In genomic region chr7:43553153-43553552, GRCm38 (mm10) we compare ENCODE assay signal across 19 mouse cellular contexts. TPM values are rescaled to one million over a fixed set of nuclear protein-coding genes. Genes with fewer than 3 reads are reported as not detected.
DNase-seq lines count a peak whose midpoint lies in the region; ATAC-seq and TF ChIP-seq lines count a peak whose summit lies in the region.
"Had no signal": no experiment of that assay in that cellular context is flagged by ENCODE, and none has a peak within 500 bp of the region (broad histone marks: within the 10 kb centered on the region; RNA-seq: fewer than 3 reads in every experiment).

No protein-coding gene starts in this region.

- peak; percentile 31 for DNase-seq in gastrocnemius, adult 2 months
- no peak for DNase-seq in gastrocnemius, postnatal 14 days
- peak; percentile 12 to 25 for DNase-seq in spleen, adult 18-20 months
- DNase-seq in spleen, adult 12 weeks (ENCODE audit: low spot score): no peak
- peak; percentile 16 for DNase-seq in heart, postnatal 4 days
- no peak for DNase-seq in hindbrain, embryonic 11.5 days (ENCODE audit: low spot score)
- DNase-seq in retina, embryonic 14.5 days (ENCODE audit: low spot score): no peak
- DNase-seq: cerebellum, adult 18-20 months; lung, postnatal 14 days; thymus, postnatal 25 days had no signal

- no peak for TF ChIP-seq CTCF in gastrocnemius, adult 2 months (IDR thresholded peaks at IDR 0.05)
- TF ChIP-seq CTCF in small intestine, adult 2 months (IDR thresholded peaks at IDR 0.05; ENCODE audit: extremely low read depth, insufficient read length, insufficient replicate concordance, low read depth, low read length): no peak

- H3K4me3 ChIP-seq in gastrocnemius, adult 2 months: no peak overlapping the region
- no peak overlapping the region for H3K4me3 ChIP-seq in small intestine, adult 2 months (ENCODE audit: low read depth, low read length)
- H3K4me3 ChIP-seq in hindbrain, embryonic 11.5 days (ENCODE audit: low read depth, low read length): no peak overlapping the region
- H3K4me3 ChIP-seq: heart, adult 2 months; limb, embryonic 15.5 days had no signal

- H3K36me3 ChIP-seq in small intestine, adult 2 months (ENCODE audit: control insufficient read depth, insufficient read depth, low read length): no peaks in the 10 kb centered on the region
- H3K36me3 ChIP-seq in hindbrain, embryonic 11.5 days (ENCODE audit: control insufficient read depth, insufficient read depth, low read length): no peaks in the 10 kb centered on the region
- H3K36me3 ChIP-seq: limb, embryonic 15.5 days had no signal

- 0 out of 2 replicates have a peak overlapping the region, but pooled peaks have one; percentile 24 for H3K27ac ChIP-seq in gastrocnemius, adult 2 months
- H3K27ac ChIP-seq in small intestine, adult 2 months (ENCODE audit: insufficient read depth, low read depth, low read length): peak overlapping the region; percentile 59; the same call in 1 of the 2 replicates
- H3K27ac ChIP-seq in hindbrain, embryonic 11.5 days (ENCODE audit: low read depth, low read length): no peak overlapping the region
- H3K27ac ChIP-seq: heart, adult 2 months; limb, embryonic 15.5 days had no signal

- no peak for TF ChIP-seq POLR2A in small intestine, adult 2 months (IDR thresholded peaks at IDR 0.05; ENCODE audit: low read depth, low read length)

- no peaks in the 10 kb centered on the region for H3K4me1 ChIP-seq in small intestine, adult 2 months (ENCODE audit: control insufficient read depth, insufficient read depth, insufficient read length, low read length)
- H3K4me1 ChIP-seq in hindbrain, embryonic 11.5 days (replicated peaks; ENCODE audit: control insufficient read depth, insufficient read depth, low read length): no peaks in the 10 kb centered on the region

- H3K9me3 ChIP-seq in hindbrain, embryonic 11.5 days (ENCODE audit: control insufficient read depth, low read length): no peaks in the 10 kb centered on the region
- H3K9me3 ChIP-seq: limb, embryonic 15.5 days had no signal

- no peaks in the 10 kb centered on the region for H3K27me3 ChIP-seq in small intestine, adult 2 months (ENCODE audit: control insufficient read depth, insufficient read depth, low read length)
- H3K27me3 ChIP-seq in hindbrain, embryonic 11.5 days (ENCODE audit: control insufficient read depth, insufficient read depth, low read length): no peaks in the 10 kb centered on the region
- H3K27me3 ChIP-seq: limb, embryonic 15.5 days had no signal

- no peak overlapping the region for H3K9ac ChIP-seq in hindbrain, embryonic 11.5 days (ENCODE audit: low read depth, low read length)
- H3K9ac ChIP-seq: limb, embryonic 15.5 days had no signal

- no peak overlapping the region for H3K4me2 ChIP-seq in hindbrain, embryonic 11.5 days (replicated peaks; ENCODE audit: low read depth, low read length)
- H3K4me2 ChIP-seq: limb, embryonic 15.5 days had no signal

- WGBS in small intestine, adult 2 months: 79% methylated on average over 4 of the region's 4 CpGs
- 79% methylated on average over 4 of the region's 4 CpGs for WGBS in hindbrain, embryonic 11.5 days

- no peak for ATAC-seq in hindbrain, embryonic 11.5 days (ENCODE audit: low FRiP score)
- ATAC-seq: forebrain, embryonic 14.5 days; hindbrain, embryonic 16.5 days had no signal

- intact Hi-C loops in gastrocnemius, adult 2 months (cut with DNase I): no loop called here
- intact Hi-C loops in gastrocnemius, postnatal 14 days (cut with DNase I; ENCODE audit: low total_unique reads): no loop called here

RNA-seq across cellular contexts. Expression of gene Zfp658, which starts 8.9 kb away (rescaled TPM):
- under 1 TPM; 0.36 to 0.43 TPM for total RNA-seq in gastrocnemius, adult 2 months (2021)
- total RNA-seq in gastrocnemius, postnatal 14 days (2021): under 1 TPM; 0.64 to 0.88 TPM
- total RNA-seq in heart, postnatal 4 days (2021): 1 to 10 TPM; 1.0 to 1.1 TPM
- polyA plus RNA-seq in small intestine, adult 2 months (2012; rRNA removed): 0.28 and 0.36 TPM in 2 replicates
- 6.7 and 7.7 TPM in 2 replicates for polyA plus RNA-seq in hindbrain, embryonic 11.5 days (2014; fragmentation: Nextera tagmentation; extraction: Ambion mirVana)

RNA-seq across cellular contexts. Expression of gene Cd33, which starts 8.9 kb away (rescaled TPM):
- total RNA-seq in gastrocnemius, adult 2 months (2021): 1 to 10 TPM; 1.4 TPM
- total RNA-seq in gastrocnemius, postnatal 14 days (2021): 1 to 10 TPM; 1.7 to 2.1 TPM
- total RNA-seq in heart, postnatal 4 days (2021): 1 to 10 TPM; 1.7 to 2.1 TPM
- 3.0 and 4.7 TPM in 2 replicates for polyA plus RNA-seq in small intestine, adult 2 months (2012; rRNA removed)
- 1.2 and 1.8 TPM in 2 replicates for polyA plus RNA-seq in hindbrain, embryonic 11.5 days (2014; fragmentation: Nextera tagmentation; extraction: Ambion mirVana)

RNA-seq across cellular contexts. Expression of gene Zfp719, which starts 26.3 kb away (rescaled TPM):
- 1 to 10 TPM; 3.1 to 4.9 TPM for total RNA-seq in gastrocnemius, adult 2 months (2021)
- 1 to 10 TPM; 3.7 to 5.6 TPM for total RNA-seq in gastrocnemius, postnatal 14 days (2021)
- total RNA-seq in heart, postnatal 4 days (2021): 1 to 10 TPM; 9.4 to 10.0 TPM
- 0.63 and 0.91 TPM in 2 replicates for polyA plus RNA-seq in small intestine, adult 2 months (2012; rRNA removed)
- polyA plus RNA-seq in hindbrain, embryonic 11.5 days (2014; fragmentation: Nextera tagmentation; extraction: Ambion mirVana): 17.1 and 18.5 TPM in 2 replicates

RNA-seq across cellular contexts. Expression of gene 4931406B18Rik, which starts 47.4 kb away (rescaled TPM):
- total RNA-seq in gastrocnemius, adult 2 months (2021): not detected
- total RNA-seq in gastrocnemius, postnatal 14 days (2021): not detected
- not detected for total RNA-seq in heart, postnatal 4 days (2021)
- polyA plus RNA-seq in small intestine, adult 2 months (2012; rRNA removed): not detected in 2 replicates
- polyA plus RNA-seq in hindbrain, embryonic 11.5 days (2014; fragmentation: Nextera tagmentation; extraction: Ambion mirVana): not detected in 2 replicates
- total RNA-seq: adrenal gland, adult 18-20 months; heart, adult 2 months; left cerebral cortex, adult 18-20 months had no signal
- polyA plus RNA-seq: embryonic facial prominence, embryonic 11.5 days; forebrain, embryonic 14.5 days; heart, adult 2 months; kidney, embryonic 16.5 days; limb, embryonic 15.5 days had no signal

RNA-seq across cellular contexts. Expression of gene Zfp819, which starts 53.8 kb away (rescaled TPM):
- not detected for total RNA-seq in gastrocnemius, adult 2 months (2021)
- not detected for total RNA-seq in gastrocnemius, postnatal 14 days (2021)
- total RNA-seq in heart, postnatal 4 days (2021): not detected
- polyA plus RNA-seq in small intestine, adult 2 months (2012; rRNA removed): 0.05 TPM in 1 of 2 replicates, not detected in the other
- polyA plus RNA-seq in hindbrain, embryonic 11.5 days (2014; fragmentation: Nextera tagmentation; extraction: Ambion mirVana): 0.43 and 1.3 TPM in 2 replicates
- total RNA-seq: heart, adult 2 months had no signal
- polyA plus RNA-seq: heart, adult 2 months; limb, embryonic 15.5 days had no signal

Comparison
In these comparisons a context has a peak if more than half of its experiments do, and no peak if none do; other contexts are left out.
1. DNase-seq: peak in gastrocnemius, adult 2 months (single experiment), spleen, adult 18-20 months (2 of 2) and heart, postnatal 4 days (single experiment); none in gastrocnemius, postnatal 14 days (single experiment), spleen, adult 12 weeks (single experiment), hindbrain, embryonic 11.5 days (single experiment) and retina, embryonic 14.5 days (single experiment).